Mouse (Mus musculus) kidney, adult 2 months (tissue): ENCODE data around the gene Oas1h.
"Not testable (repeated sequence)": the region's sequence is repeated elsewhere in the genome, so short reads cannot be mapped to it uniquely, and the experiment has no call there.

Experiments
- CTCF ChIP-seq: fragments of 200-500 bp; conservative IDR thresholded peaks from 2 replicates; pipeline ENCODE4 v1.5.1; 2011; ENCODE audit warnings: low read depth, mild to moderate bottlenecking, control low read depth, low read length, moderate library complexity, mixed read lengths; ENCODE audit not compliant: insufficient read depth, insufficient read length
- POLR2A ChIP-seq: fragments of 200-500 bp; IDR thresholded peaks from one replicate; pipeline ENCODE4 v1.6.1; 2011; ENCODE audit warnings: low read depth, low read length, control low read depth

GRCm38 (mm10) chr5:120894692-120895091 is 33.5 kb downstream of the Oas1h start:
- TF ChIP-seq CTCF, POLR2A: not testable (repeated sequence)
